Mouse (Mus musculus) G1E (cell line): ENCODE measurements at regions not wholly inside any gene's neighbourhood (a gene's known extent, or its start where the extent isn't known, plus 50 kb on each side); places are given as distances from the start of the nearest gene placed in this dataset.
A peak's percentile ranks its signal among the peaks of the same experiment; 100 is the strongest.

Experiments used
- ATAC-seq: 2 replicates; pipeline ENCODE4 v1.8.0; 2016; ENCODE audit warnings: mild to moderate bottlenecking; ENCODE audit not compliant: insufficient number of reproducible peaks, poor library complexity, low FRiP score, severe bottlenecking; ENCODE audit errors: extremely low read depth
- DNase-seq: peaks from one replicate; pipeline ENCODE4 v3.0.0; 2012; ENCODE audit warnings: low spot score
- H3K27me3 ChIP-seq: 2 replicates; pipeline ENCODE4 v1.6.1; 2012; ENCODE audit warnings: mild to moderate bottlenecking, low read length, inconsistent platforms; ENCODE audit not compliant: insufficient read depth
- H3K36me3 ChIP-seq: replicated peaks from 2 replicates; pipeline ENCODE3; 2012; ENCODE audit warnings: mild to moderate bottlenecking, inconsistent platforms
- H3K4me1 ChIP-seq: 2 replicates; pipeline ENCODE4 v1.6.1; 2012; ENCODE audit warnings: low read depth, low read length, inconsistent platforms, mixed read lengths; ENCODE audit not compliant: insufficient read depth
- H3K4me3 ChIP-seq: 2 replicates; pipeline ENCODE4 v1.5.1; 2012; ENCODE audit warnings: low read depth, mild to moderate bottlenecking, inconsistent platforms, low read length, moderate library complexity, mixed read lengths
- H3K9me3 ChIP-seq: replicated peaks from 2 replicates; pipeline ENCODE4 v1.6.1; 2012; ENCODE audit warnings: inconsistent platforms
- CTCF ChIP-seq: IDR thresholded peaks from 2 replicates; pipeline ENCODE4 v1.5.1; 2012; ENCODE audit warnings: low read depth, low read length, inconsistent platforms, mixed read lengths
- GATA1 ChIP-seq: IDR thresholded peaks from 2 replicates; pipeline ENCODE4 v1.6.1; 2012; ENCODE audit warnings: borderline replicate concordance, low read length, inconsistent platforms, mixed read lengths
- GATA2 ChIP-seq: IDR thresholded peaks from 2 replicates; pipeline ENCODE4 v1.6.1; 2012; ENCODE audit warnings: low read depth, low read length, inconsistent platforms, borderline replicate concordance
- POLR2AphosphoS5 ChIP-seq: IDR thresholded peaks from 2 replicates; pipeline ENCODE4 v1.6.1; 2012; ENCODE audit warnings: low read depth, low read length, inconsistent platforms; ENCODE audit not compliant: insufficient replicate concordance
- TAL1 ChIP-seq: conservative IDR thresholded peaks from 2 replicates; pipeline ENCODE4 v1.6.1; 2012; ENCODE audit warnings: low read depth, low read length, inconsistent platforms, mixed read lengths

- no peaks in the 10 kb centered on the region for H3K36me3 ChIP-seq
- H3K27me3 ChIP-seq: peaks cover 2% of the 10 kb centered on the region
- DNase-seq: no peak
- H3K4me1 ChIP-seq: peaks cover 5% of the 10 kb centered on the region; the same call in 1 of the 2 replicates
- ATAC-seq: no peak
- TF ChIP-seq GATA2 (no peak), TAL1 (no peak), GATA1 (no peak), CTCF (no peak), POLR2AphosphoS5 (no peak)
- no peak overlapping the region for H3K4me3 ChIP-seq
- no peaks in the 10 kb centered on the region for H3K9me3 ChIP-seq
Measured at GRCm38 (mm10) chr3:60741379-60741778, 261.2 kb upstream of the P2ry1 start.

GRCm38 (mm10) chr3:60742232-60742631, 260.4 kb upstream of the P2ry1 start:
- H3K9me3 ChIP-seq: no peaks in the 10 kb centered on the region
- no peak overlapping the region for H3K4me3 ChIP-seq
- TF ChIP-seq TAL1 (no peak), GATA1 (no peak), GATA2 (no peak), CTCF (no peak), POLR2AphosphoS5 (no peak)
- H3K36me3 ChIP-seq: no peaks in the 10 kb centered on the region
- ATAC-seq (no peak), DNase-seq (no peak)
- H3K4me1 ChIP-seq: peaks cover 5% of the 10 kb centered on the region; the same call in 1 of the 2 replicates
- peaks cover 2% of the 10 kb centered on the region for H3K27me3 ChIP-seq

GRCm38 (mm10) chr3:60745075-60745474, 257.5 kb upstream of the P2ry1 start:
- DNase-seq: no peak
- Histone ChIP-seq H3K9me3 (no peaks in the 10 kb centered on the region), H3K36me3 (no peaks in the 10 kb centered on the region), H3K27me3 (peaks cover 2% of the 10 kb centered on the region), H3K4me3 (no peak overlapping the region), H3K4me1 (peaks cover 5% of the 10 kb centered on the region; the same call in 1 of the 2 replicates)
- no peak for ATAC-seq
- TF ChIP-seq TAL1: no peak
- TF ChIP-seq GATA1: no peak
- TF ChIP-seq POLR2AphosphoS5: no peak
- no peak for TF ChIP-seq CTCF
- TF ChIP-seq GATA2: no peak

GRCm38 (mm10) chr3:60758568-60758967, 244.0 kb upstream of the P2ry1 start:
- TF ChIP-seq CTCF: no peak
- TF ChIP-seq GATA1: no peak
- TF ChIP-seq TAL1: no peak
- no peak for TF ChIP-seq POLR2AphosphoS5
- no peak for TF ChIP-seq GATA2
- H3K4me3 ChIP-seq: no peak overlapping the region
- DNase-seq: no peak
- no peaks in the 10 kb centered on the region for H3K36me3 ChIP-seq
- no peak for ATAC-seq
- H3K27me3 ChIP-seq: no peaks in the 10 kb centered on the region
- H3K4me1 ChIP-seq: no peaks in the 10 kb centered on the region; the same call in 1 of the 2 replicates
- H3K9me3 ChIP-seq: no peaks in the 10 kb centered on the region

GRCm38 (mm10) chr3:60759046-60759445, 243.5 kb upstream of the P2ry1 start:
- Histone ChIP-seq H3K36me3 (no peaks in the 10 kb centered on the region), H3K4me3 (no peak overlapping the region), H3K27me3 (no peaks in the 10 kb centered on the region), H3K9me3 (no peaks in the 10 kb centered on the region), H3K4me1 (no peaks in the 10 kb centered on the region; the same call in 1 of the 2 replicates)
- DNase-seq (no peak), ATAC-seq (no peak)
- TF ChIP-seq TAL1: no peak
- TF ChIP-seq GATA1: no peak
- no peak for TF ChIP-seq GATA2
- TF ChIP-seq POLR2AphosphoS5: no peak
- no peak for TF ChIP-seq CTCF

GRCm38 (mm10) chr3:60762874-60763273, 239.7 kb upstream of the P2ry1 start:
- Histone ChIP-seq H3K27me3 (no peaks in the 10 kb centered on the region), H3K4me3 (no peak overlapping the region), H3K4me1 (peaks cover 13% of the 10 kb centered on the region), H3K9me3 (no peaks in the 10 kb centered on the region), H3K36me3 (no peaks in the 10 kb centered on the region)
- TF ChIP-seq GATA1 (no peak), CTCF (0 out of 2 replicates have a peak, but pooled peaks have one; percentile 40)
- DNase-seq (peak; percentile 11), ATAC-seq (peak; percentile 40; the same call in 1 of the 2 replicates)

- Histone ChIP-seq H3K27me3 (no peaks in the 10 kb centered on the region), H3K36me3 (no peaks in the 10 kb centered on the region), H3K9me3 (no peaks in the 10 kb centered on the region), H3K4me3 (no peak overlapping the region), H3K4me1 (peaks cover 21% of the 10 kb centered on the region)
- no peak for TF ChIP-seq GATA1
- TF ChIP-seq CTCF: no peak
- TF ChIP-seq POLR2AphosphoS5: no peak
- no peak for TF ChIP-seq TAL1
- TF ChIP-seq GATA2: no peak
- DNase-seq: no peak
- ATAC-seq: no peak
Measured at GRCm38 (mm10) chr3:60765079-60765478, 237.5 kb upstream of the P2ry1 start.
